Mouse (Mus musculus): Measurements from ENCODE around the gene Card10. TPM values are rescaled to one million over a fixed set of nuclear protein-coding genes. Genes with fewer than 3 reads are reported as not detected.

Card10 gene
- polyA plus RNA-seq, 1 experiment from 2014 or later: 4.7 TPM

GRCm38 (mm10) chr15:78787287-78787856, 15.5 kb downstream of the Card10 start:
- WGBS: 67% methylated on average over 9 of the region's 9 CpGs
- DNase-seq (ENCODE audit: low spot score): no peak
- H3K27ac ChIP-seq: peak overlapping the region; percentile 28
- H3K36me3 ChIP-seq: no peaks in the 10 kb centered on the region
- H3K9me3 ChIP-seq (replicated peaks): no peaks in the 10 kb centered on the region
- peaks cover 43% of the 10 kb centered on the region for H3K27me3 ChIP-seq (ENCODE audit: low read depth, poor library complexity, severe bottlenecking)
- peaks cover 49% of the 10 kb centered on the region for H3K4me1 ChIP-seq
- H3K4me3 ChIP-seq: no peak overlapping the region

- H3K4me3 ChIP-seq: no peak overlapping the region
- WGBS: 77% methylated on average over 9 of the region's 9 CpGs
These were observed 16.4 kb downstream of the Card10 start for GRCm38 (mm10) chr15:78786411-78786818.

GRCm38 (mm10) chr15:78785961-78786360, 16.9 kb downstream of the Card10 start:
- peaks cover 39% of the 10 kb centered on the region for H3K27me3 ChIP-seq (ENCODE audit: low read depth, poor library complexity, severe bottlenecking)
- no peak overlapping the region for H3K4me3 ChIP-seq
- peaks cover 56% of the 10 kb centered on the region for H3K4me1 ChIP-seq
- H3K27ac ChIP-seq: peak overlapping the region; percentile 28; the same call in 1 of the 2 replicates
- no peaks in the 10 kb centered on the region for H3K9me3 ChIP-seq (replicated peaks)
- no peak for DNase-seq (ENCODE audit: low spot score)
- H3K36me3 ChIP-seq: no peaks in the 10 kb centered on the region
- 31% methylated on average over 7 of the region's 7 CpGs for WGBS

More at GRCm38 (mm10) chr15:78786411-78786818, 16.4 kb downstream of the Card10 start:
- peaks cover 40% of the 10 kb centered on the region for H3K27me3 ChIP-seq (ENCODE audit: low read depth, poor library complexity, severe bottlenecking)
- H3K9me3 ChIP-seq (replicated peaks): no peaks in the 10 kb centered on the region
- peaks cover 54% of the 10 kb centered on the region for H3K4me1 ChIP-seq
- H3K36me3 ChIP-seq: no peaks in the 10 kb centered on the region
- H3K27ac ChIP-seq: peak overlapping the region; percentile 28
- DNase-seq (ENCODE audit: low spot score): no peak

- Histone ChIP-seq H3K36me3 (0 out of 2 replicates have a peak, but pooled peaks cover 2% of the 10 kb centered on the region), H3K4me1 (peaks cover 50% of the 10 kb centered on the region), H3K9me3 (replicated peaks) (no peaks in the 10 kb centered on the region), H3K27me3 (ENCODE audit: low read depth, poor library complexity, severe bottlenecking) (peaks cover 33% of the 10 kb centered on the region), H3K4me3 (no peak overlapping the region), H3K27ac (no peak overlapping the region)
- no peak for DNase-seq (ENCODE audit: low spot score)
- 90% methylated on average over 7 of the region's 7 CpGs for WGBS
These were observed 17.6 kb downstream of the Card10 start for GRCm38 (mm10) chr15:78785258-78785657.

- H3K36me3 ChIP-seq: 0 out of 2 replicates have a peak, but pooled peaks cover 2% of the 10 kb centered on the region
- DNase-seq (ENCODE audit: low spot score): no peak
- peaks cover 29% of the 10 kb centered on the region for H3K27me3 ChIP-seq (ENCODE audit: low read depth, poor library complexity, severe bottlenecking)
- no peaks in the 10 kb centered on the region for H3K9me3 ChIP-seq (replicated peaks)
- H3K4me3 ChIP-seq: no peak overlapping the region
- H3K4me1 ChIP-seq: peaks cover 45% of the 10 kb centered on the region
- WGBS: 78% methylated on average over 5 of the region's 5 CpGs
- H3K27ac ChIP-seq: no peak overlapping the region
These were observed 18.3 kb downstream of the Card10 start for GRCm38 (mm10) chr15:78784520-78784919.

- Histone ChIP-seq H3K4me3 (no peak overlapping the region), H3K27me3 (ENCODE audit: low read depth, poor library complexity, severe bottlenecking) (peaks cover 16% of the 10 kb centered on the region), H3K36me3 (0 out of 2 replicates have a peak, but pooled peaks cover 2% of the 10 kb centered on the region), H3K27ac (no peak overlapping the region), H3K4me1 (peaks cover 44% of the 10 kb centered on the region), H3K9me3 (replicated peaks) (no peaks in the 10 kb centered on the region)
- 70% methylated on average over 14 of the region's 14 CpGs for WGBS
- no peak for DNase-seq (ENCODE audit: low spot score)
These were observed 20.3 kb downstream of the Card10 start for GRCm38 (mm10) chr15:78782348-78783103.

- no peak overlapping the region for H3K27ac ChIP-seq
- DNase-seq (ENCODE audit: low spot score): no peak
- H3K27me3 ChIP-seq (ENCODE audit: low read depth, poor library complexity, severe bottlenecking): peaks cover 9% of the 10 kb centered on the region
- peaks cover 9% of the 10 kb centered on the region for H3K36me3 ChIP-seq
- no peaks in the 10 kb centered on the region for H3K9me3 ChIP-seq (replicated peaks)
- H3K4me1 ChIP-seq: peaks cover 29% of the 10 kb centered on the region
- H3K4me3 ChIP-seq: no peak overlapping the region
- 79% methylated on average over 7 of the region's 7 CpGs for WGBS
These were observed 21.9 kb downstream of the Card10 start for GRCm38 (mm10) chr15:78780908-78781307.

- no peak for DNase-seq (ENCODE audit: low spot score)
- 93% methylated on average over 14 of the region's 14 CpGs for WGBS
- Histone ChIP-seq H3K9me3 (replicated peaks) (no peaks in the 10 kb centered on the region), H3K27me3 (ENCODE audit: low read depth, poor library complexity, severe bottlenecking) (peaks cover 9% of the 10 kb centered on the region), H3K27ac (no peak overlapping the region), H3K4me3 (no peak overlapping the region), H3K4me1 (peaks cover 27% of the 10 kb centered on the region), H3K36me3 (peaks cover 14% of the 10 kb centered on the region)
These were observed 22.5 kb downstream of the Card10 start for GRCm38 (mm10) chr15:78780359-78780758.

GRCm38 (mm10) chr15:78779690-78780089, 23.2 kb downstream of the Card10 start:
- H3K27ac ChIP-seq: no peak overlapping the region

GRCm38 (mm10) chr15:78779253-78779652, 23.6 kb downstream of the Card10 start:
- peak overlapping the region; percentile 67 for H3K27ac ChIP-seq
- 85% methylated on average over 8 of the region's 8 CpGs for WGBS
- no peaks in the 10 kb centered on the region for H3K9me3 ChIP-seq (replicated peaks)
- peaks cover 33% of the 10 kb centered on the region for H3K4me1 ChIP-seq
- peaks cover 15% of the 10 kb centered on the region for H3K36me3 ChIP-seq
- no peak for DNase-seq (ENCODE audit: low spot score)
- H3K4me3 ChIP-seq: no peak overlapping the region
- H3K27me3 ChIP-seq (ENCODE audit: low read depth, poor library complexity, severe bottlenecking): peaks cover 9% of the 10 kb centered on the region

More at GRCm38 (mm10) chr15:78779690-78780089, 23.2 kb downstream of the Card10 start:
- no peak for DNase-seq (ENCODE audit: low spot score)
- H3K36me3 ChIP-seq: peaks cover 15% of the 10 kb centered on the region
- peaks cover 9% of the 10 kb centered on the region for H3K27me3 ChIP-seq (ENCODE audit: low read depth, poor library complexity, severe bottlenecking)
- H3K9me3 ChIP-seq (replicated peaks): no peaks in the 10 kb centered on the region
- no peak overlapping the region for H3K4me3 ChIP-seq
- peaks cover 31% of the 10 kb centered on the region for H3K4me1 ChIP-seq
- 95% methylated on average over 5 of the region's 5 CpGs for WGBS

GRCm38 (mm10) chr15:78778077-78778870, 24.6 kb downstream of the Card10 start:
- Histone ChIP-seq H3K27ac (peak overlapping the region; percentile 67), H3K4me3 (no peak overlapping the region; the same call in 1 of the 2 replicates), H3K9me3 (replicated peaks) (no peaks in the 10 kb centered on the region), H3K27me3 (ENCODE audit: low read depth, poor library complexity, severe bottlenecking) (peaks cover 12% of the 10 kb centered on the region), H3K36me3 (peaks cover 15% of the 10 kb centered on the region), H3K4me1 (peaks cover 41% of the 10 kb centered on the region)
- DNase-seq (ENCODE audit: low spot score): peak; percentile 84
- 53% methylated on average over 14 of the region's 15 CpGs for WGBS

GRCm38 (mm10) chr15:78773290-78773729, 29.5 kb downstream of the Card10 start, which contains the start of gene Mfng:
TSS of gene Mfng (minus strand) at chr15:78773475.
- WGBS: 3% methylated on average over 11 of the region's 11 CpGs
- Histone ChIP-seq H3K36me3 (peaks cover 16% of the 10 kb centered on the region), H3K4me3 (peak within 1 kb of the TSS; percentile 29), H3K27ac (peak within 1 kb of the TSS; percentile 54), H3K9me3 (replicated peaks) (no peaks in the 10 kb centered on the region), H3K27me3 (ENCODE audit: low read depth, poor library complexity, severe bottlenecking) (peaks cover 22% of the 10 kb centered on the region), H3K4me1 (peaks cover 47% of the 10 kb centered on the region)
- peak; percentile 70 for DNase-seq (ENCODE audit: low spot score)

Measured in limb, embryonic 10.5 days (tissue).